Mouse (Mus musculus) adrenal gland, adult 10 weeks (tissue): ENCODE data around the gene Vps9d1. TPM values are rescaled to one million over a fixed set of nuclear protein-coding genes. Genes with fewer than 3 reads are reported as not detected.

Experiments
- polyA plus RNA-seq: library from polyadenylated mRNA; stranded (reverse); fragments of 350-450 nt; fragmentation: Illumina TruSeq; extraction: RNeasy Lipid Tissue Mini Kit (QIAGEN cat#74804); gene quantifications from one replicate; pipeline ENCODE4 v1.2.3, GENCODE M21; 2014; ENCODE audit warnings: low read depth, low replicate concordance

Gene Vps9d1
- polyA plus RNA-seq, result 1.9 TPM

GRCm38 (mm10) chr8:123254099-123254885 is at the start of gene Vps9d1, which contains the start of gene Zfp276:
Vps9d1 (minus strand) TSS chr8:123254348.
Zfp276 (plus strand) TSS chr8:123254195.

GRCm38 (mm10) chr8:123235520-123236497 is 18.3 kb downstream of the Vps9d1 start, which contains the start of gene Spata2l:
Spata2l (minus strand) TSS chr8:123236233.

GRCm38 (mm10) chr8:123224278-123225266 is 29.6 kb downstream of the Vps9d1 start, which contains the start of gene Cdk10:
Cdk10 (plus strand) TSS chr8:123224842.

GRCm38 (mm10) chr8:123212321-123213117 is 41.6 kb downstream of the Vps9d1 start, which contains the start of the genes Chmp1a and Spata33:
Chmp1a (minus strand) TSS chr8:123212763.
Spata33 (plus strand) TSS chr8:123212832.

Other genes with a start within 250 kb of the Vps9d1 start
- 67.5 TPM for gene Ankrd11, start 212.1 kb downstream of the Vps9d1 start, polyA plus RNA-seq
- gene Spg7, start 191.4 kb downstream of the Vps9d1 start, polyA plus RNA-seq, result 32.2 TPM
- 71.7 TPM for gene Rpl13, start 152.0 kb downstream of the Vps9d1 start, polyA plus RNA-seq
- not detected for gene Cpne7, start 137.0 kb downstream of the Vps9d1 start, polyA plus RNA-seq
- gene Sult5a1, start 96.0 kb downstream of the Vps9d1 start, polyA plus RNA-seq, result 0.99 TPM
- 17.1 TPM for gene Dpep1, start 68.1 kb downstream of the Vps9d1 start, polyA plus RNA-seq
- 9.4 TPM for gene Chmp1a, start 41.6 kb downstream of the Vps9d1 start, polyA plus RNA-seq
- 0.70 TPM for gene Spata33, start 41.5 kb downstream of the Vps9d1 start, polyA plus RNA-seq
- gene Cdk10, start 29.5 kb downstream of the Vps9d1 start, polyA plus RNA-seq, result 2.9 TPM
- gene Spata2l, start 18.1 kb downstream of the Vps9d1 start, polyA plus RNA-seq, result 0.58 TPM
- gene Zfp276, start 153 bp downstream of the Vps9d1 start, polyA plus RNA-seq, result 2.2 TPM
- gene Fanca, start 64.2 kb upstream of the Vps9d1 start, polyA plus RNA-seq, result not detected
- not detected for gene Spire2, start 78.4 kb upstream of the Vps9d1 start, polyA plus RNA-seq
- 246 TPM for gene Tcf25, start 119.4 kb upstream of the Vps9d1 start, polyA plus RNA-seq
- gene Mc1r, start 152.8 kb upstream of the Vps9d1 start, polyA plus RNA-seq, result not detected
- gene Tubb3, start 157.1 kb upstream of the Vps9d1 start, polyA plus RNA-seq, result 0.52 TPM
- 3.0 TPM for gene Def8, start 169.2 kb upstream of the Vps9d1 start, polyA plus RNA-seq
- 13.5 TPM for gene Afg3l1, start 223.6 kb upstream of the Vps9d1 start, polyA plus RNA-seq